Mouse (Mus musculus) intestine, postnatal 0 days (tissue): Measurements from ENCODE around the gene Serpinh1. TPM values are rescaled to one million over a fixed set of nuclear protein-coding genes. Genes with fewer than 3 reads are reported as not detected.

Experiments used
- ATAC-seq: fragments of 200-750 bp; cut with Nextera tagmentation; 2 replicates; pipeline ENCODE4 v1.8.0; 2017; ENCODE audit warnings: mild to moderate bottlenecking, moderate TSS enrichment, moderate library complexity
- H3K27ac ChIP-seq: fragments of 300-500 bp; sonication (generic); 2 replicates; pipeline ENCODE4 v1.5.1; 2014; ENCODE audit warnings: mild to moderate bottlenecking, low read depth, low read length, moderate library complexity
- H3K27me3 ChIP-seq: fragments of 300-500 bp; sonication (generic); replicated peaks from 2 replicates; pipeline ENCODE4 v1.6.1; 2014; ENCODE audit warnings: low read length, mixed read lengths; ENCODE audit not compliant: control insufficient read depth, insufficient read depth
- H3K36me3 ChIP-seq: fragments of 300-500 bp; sonication (generic); 2 replicates; pipeline ENCODE4 v1.6.1; 2014; ENCODE audit warnings: mild to moderate bottlenecking, moderate library complexity; ENCODE audit not compliant: control insufficient read depth, insufficient read depth
- H3K4me1 ChIP-seq: fragments of 300-500 bp; sonication (generic); replicated peaks from 2 replicates; pipeline ENCODE4 v1.6.1; 2014; ENCODE audit warnings: antibody characterized with exemption, low read length, mixed read lengths; ENCODE audit not compliant: control insufficient read depth, insufficient read depth
- H3K4me2 ChIP-seq: fragments of 300-500 bp; sonication (generic); replicated peaks from 2 replicates; pipeline ENCODE4 v1.6.1; 2014; ENCODE audit warnings: low read depth, mild to moderate bottlenecking, moderate library complexity
- H3K4me3 ChIP-seq: fragments of 300-500 bp; sonication (generic); 2 replicates; pipeline ENCODE4 v1.5.1; 2014; ENCODE audit warnings: low read depth, low read length
- H3K9ac ChIP-seq: fragments of 300-500 bp; sonication (generic); 2 replicates; pipeline ENCODE4 v1.6.1; 2014; ENCODE audit warnings: mild to moderate bottlenecking, low read depth, low read length
- H3K9me3 ChIP-seq: fragments of 300-500 bp; sonication (generic); 2 replicates; pipeline ENCODE4 v1.6.1; 2016; ENCODE audit warnings: mixed run types; ENCODE audit not compliant: control insufficient read depth
- CTCF ChIP-seq: sonication (generic); IDR thresholded peaks from 2 replicates; pipeline ENCODE4 v1.5.1; 2016; ENCODE audit warnings: low read depth, mild to moderate bottlenecking, control low read depth, antibody characterized with exemption, moderate library complexity
- WGBS: fragments of 180-500 bp; shearing (Covaris S2); extraction: QIAGEN DNeasy Blood & Tissue Kit; methylation state at CpG from one replicate; pipeline ENCODE4 v1.1.7; 2014; 5-methylcytosine and 5-hydroxymethylcytosine counted together
- polyA plus RNA-seq: library from polyadenylated mRNA; unstranded; fragments of >200 nt; fragmentation: Nextera tagmentation; extraction: Ambion mirVana; gene quantifications from 2 replicates; pipeline ENCODE4 v1.2.1, GENCODE M21; 2015

The Serpinh1 gene
- polyA plus RNA-seq, 1 experiment from 2014 or later: 204 TPM

GRCm38 (mm10) chr7:99360803-99361414, 7.9 kb upstream of the Serpinh1 start:
- no peak overlapping the region for H3K9ac ChIP-seq
- no peak overlapping the region; the same call in 1 of the 2 replicates for H3K4me2 ChIP-seq
- peak; percentile 17; the same call in 1 of the 2 replicates for TF ChIP-seq CTCF
- peak overlapping the region; percentile 46 for H3K27ac ChIP-seq
- no peaks in the 10 kb centered on the region for H3K9me3 ChIP-seq
- 40% methylated on average over 8 of the region's 8 CpGs for WGBS
- H3K4me3 ChIP-seq: no peak overlapping the region
- peaks cover 11% of the 10 kb centered on the region for H3K4me1 ChIP-seq
- no peak for ATAC-seq
- H3K27me3 ChIP-seq: no peaks in the 10 kb centered on the region
- H3K36me3 ChIP-seq: no peaks in the 10 kb centered on the region

- no peak overlapping the region for H3K9ac ChIP-seq
- H3K36me3 ChIP-seq: no peaks in the 10 kb centered on the region
- peak; percentile 84 for ATAC-seq
- TF ChIP-seq CTCF: no peak
- H3K4me1 ChIP-seq: peaks cover 14% of the 10 kb centered on the region
- peak overlapping the region; percentile 50 for H3K27ac ChIP-seq
- no peak overlapping the region for H3K4me2 ChIP-seq
- H3K9me3 ChIP-seq: no peaks in the 10 kb centered on the region
- 51% methylated on average over 10 of the region's 10 CpGs for WGBS
- H3K27me3 ChIP-seq: no peaks in the 10 kb centered on the region
- H3K4me3 ChIP-seq: no peak overlapping the region
These were observed 7.2 kb upstream of the Serpinh1 start for GRCm38 (mm10) chr7:99360021-99360802.

GRCm38 (mm10) chr7:99358371-99358770, 5.3 kb upstream of the Serpinh1 start:
- TF ChIP-seq CTCF: no peak
- no peak overlapping the region for H3K4me2 ChIP-seq
- H3K9me3 ChIP-seq: no peaks in the 10 kb centered on the region
- no peak for ATAC-seq
- H3K4me3 ChIP-seq: no peak overlapping the region
- peaks cover 19% of the 10 kb centered on the region for H3K4me1 ChIP-seq
- no peaks in the 10 kb centered on the region for H3K36me3 ChIP-seq
- H3K9ac ChIP-seq: no peak overlapping the region
- 88% methylated on average over 8 of the region's 8 CpGs for WGBS
- H3K27me3 ChIP-seq: no peaks in the 10 kb centered on the region
- H3K27ac ChIP-seq: no peak overlapping the region

DNA sequence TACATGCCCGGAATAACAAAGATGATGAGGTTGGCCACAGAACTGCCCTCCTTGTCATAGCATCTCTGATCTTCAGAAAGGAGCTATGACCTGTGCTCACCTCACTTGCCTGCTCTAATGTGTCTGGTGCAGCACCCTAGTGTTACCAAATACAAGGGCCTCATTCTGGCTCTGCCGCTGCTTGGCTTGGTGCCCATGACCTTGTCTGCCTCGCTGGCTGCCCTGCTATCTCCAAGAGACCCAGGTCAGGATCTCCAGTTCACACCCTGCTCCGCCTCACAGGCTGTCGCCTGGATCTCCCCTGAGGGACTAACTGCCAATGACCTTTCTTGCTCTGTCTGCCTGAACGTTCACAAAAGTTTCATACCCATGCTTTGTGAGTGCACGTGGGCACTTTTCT, 4.2 kb upstream of the Serpinh1 start:
- H3K9me3 ChIP-seq: no peaks in the 10 kb centered on the region
- peaks cover 19% of the 10 kb centered on the region for H3K4me1 ChIP-seq
- no peak overlapping the region for H3K4me3 ChIP-seq
- no peak for TF ChIP-seq CTCF
- 0 out of 2 replicates have a peak overlapping the region, but pooled peaks have one; percentile 6 for H3K4me2 ChIP-seq
- ATAC-seq: no peak
- WGBS: 32% methylated on average over 7 of the region's 7 CpGs
- no peak overlapping the region for H3K9ac ChIP-seq
- no peaks in the 10 kb centered on the region for H3K36me3 ChIP-seq
- H3K27ac ChIP-seq: no peak overlapping the region; the same call in 1 of the 2 replicates
- no peaks in the 10 kb centered on the region for H3K27me3 ChIP-seq

GRCm38 (mm10) chr7:99356244-99356930, 3.3 kb upstream of the Serpinh1 start:
- no peak for TF ChIP-seq CTCF
- Histone ChIP-seq H3K4me1 (peaks cover 19% of the 10 kb centered on the region), H3K36me3 (no peaks in the 10 kb centered on the region), H3K27me3 (no peaks in the 10 kb centered on the region), H3K27ac (peak overlapping the region; percentile 70), H3K9me3 (no peaks in the 10 kb centered on the region), H3K9ac (no peak overlapping the region), H3K4me3 (no peak overlapping the region), H3K4me2 (peak overlapping the region; percentile 37)
- no peak for ATAC-seq
- WGBS: 41% methylated on average over 9 of the region's 9 CpGs

DNA sequence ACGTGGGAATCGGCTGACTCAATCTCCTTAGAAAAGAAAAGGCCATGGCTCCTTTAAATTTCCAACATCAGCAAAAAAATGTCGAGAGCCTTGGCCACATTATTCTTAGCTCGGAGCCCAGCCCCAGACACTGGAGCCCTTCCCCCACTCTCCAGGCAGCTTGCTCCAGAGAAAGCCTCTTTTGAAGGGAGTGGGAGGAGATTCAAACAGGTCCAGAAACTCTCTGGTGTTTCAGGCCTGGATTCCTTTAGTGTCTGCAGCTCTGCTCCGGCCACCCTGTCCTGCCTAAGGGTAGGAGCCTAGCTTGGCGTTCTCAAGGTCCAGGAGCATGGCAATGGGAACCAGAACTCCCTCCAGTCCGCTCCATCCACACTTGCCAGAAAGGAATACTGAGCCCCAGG, 2.7 kb upstream of the Serpinh1 start:
- no peak for TF ChIP-seq CTCF
- H3K36me3 ChIP-seq: no peaks in the 10 kb centered on the region
- H3K4me1 ChIP-seq: peaks cover 19% of the 10 kb centered on the region
- peak overlapping the region; percentile 70 for H3K27ac ChIP-seq
- 23% methylated on average over 7 of the region's 7 CpGs for WGBS
- no peak overlapping the region for H3K4me3 ChIP-seq
- no peak for ATAC-seq
- H3K9ac ChIP-seq: no peak overlapping the region
- H3K4me2 ChIP-seq: peak overlapping the region; percentile 37
- no peaks in the 10 kb centered on the region for H3K9me3 ChIP-seq
- H3K27me3 ChIP-seq: no peaks in the 10 kb centered on the region
